Mouse (Mus musculus): ENCODE measurements around the gene Itgb2.

Gene Itgb2

DNA sequence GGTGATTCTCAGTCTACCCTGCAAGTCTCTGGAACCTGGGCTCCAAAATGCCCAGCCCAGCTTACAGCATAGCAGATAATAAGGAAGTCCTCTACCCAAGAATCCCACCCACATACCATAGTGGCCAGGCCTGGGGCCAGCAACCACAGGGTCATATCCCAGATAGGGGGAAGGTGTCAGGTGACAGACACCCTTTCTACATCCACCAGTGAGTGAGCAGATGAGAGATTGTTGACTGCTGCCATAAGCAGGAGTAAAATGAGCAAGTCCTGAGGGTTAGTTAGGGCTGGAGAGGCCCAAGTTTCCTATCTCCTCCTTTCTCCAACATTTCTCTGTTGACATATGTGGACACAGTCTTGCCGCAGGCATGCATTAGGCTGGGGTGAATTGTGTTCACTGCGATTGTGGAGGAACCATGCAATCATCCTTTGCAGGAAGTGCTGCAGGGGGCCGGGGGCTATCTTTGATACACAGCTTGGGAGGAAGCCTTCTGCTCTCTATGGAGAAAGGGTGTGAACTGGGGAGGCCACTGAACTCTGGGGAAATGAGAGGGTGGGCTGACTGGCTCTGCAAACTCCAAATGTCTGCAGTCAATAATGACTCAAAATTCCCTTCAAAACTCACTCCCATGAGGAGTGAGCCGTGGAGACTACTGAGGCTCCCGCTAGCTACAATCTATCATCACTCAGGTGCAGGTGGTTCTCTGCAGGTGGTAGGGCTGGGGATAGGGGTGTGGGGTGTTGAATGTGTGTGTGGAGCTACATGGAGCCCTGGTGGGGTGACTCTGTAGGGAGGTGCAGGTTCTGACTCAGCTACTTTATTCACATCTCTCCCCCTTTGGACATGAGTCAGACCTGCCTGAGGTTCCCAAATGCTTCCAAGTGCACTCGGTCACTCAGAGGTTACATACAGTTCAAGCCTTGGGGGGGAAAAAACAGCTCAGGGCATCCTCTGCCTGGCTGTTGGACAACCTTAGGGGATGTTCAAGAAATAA lies 1.3 kb downstream of the Itgb2 start:
- CTCF ChIA-PET, result interaction anchor here (0.5 to 1.7 kb wide), 6 partner anchors 8 to 35 kb away, joined by 3 to 6 read pairs (median 4); no protein-coding TSS in a partner anchor

DNA sequence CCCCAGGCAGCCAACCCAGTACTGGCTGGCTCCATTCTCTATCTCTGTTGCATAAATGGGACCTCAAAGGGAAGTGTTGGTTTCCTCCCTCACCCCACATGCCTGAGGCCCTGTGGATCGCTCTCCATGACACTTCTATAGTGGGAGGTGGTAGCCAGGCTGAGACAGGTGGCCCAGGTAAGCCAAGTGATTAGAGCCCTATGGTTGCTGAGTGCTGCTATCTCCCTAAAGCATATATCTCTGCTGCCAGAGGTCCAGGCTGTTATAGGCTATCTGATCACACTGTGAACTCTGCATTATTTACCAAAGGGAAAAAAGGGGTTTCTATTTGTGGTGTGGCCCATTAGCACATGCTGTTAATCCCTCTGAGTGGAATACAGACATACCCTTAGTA lies 2.0 kb downstream of the Itgb2 start:
- ChIA-PET CTCF (interaction anchor here in 3 of 4 experiments (0.5 to 1.1 kb wide), 4 partner anchors 9 to 59 kb away, joined by 3 to 6 read pairs (median 4); no protein-coding TSS in a partner anchor), POLR2A (no interaction called here)

More for the DNA sequence above, 1.3 kb downstream of the Itgb2 start:
- POLR2A ChIA-PET, result interaction anchor here in 1 of 4 experiments (1.8 kb wide), 1 partner anchor 9 kb away, joined by 4 read pairs; no protein-coding TSS in a partner anchor

DNA sequence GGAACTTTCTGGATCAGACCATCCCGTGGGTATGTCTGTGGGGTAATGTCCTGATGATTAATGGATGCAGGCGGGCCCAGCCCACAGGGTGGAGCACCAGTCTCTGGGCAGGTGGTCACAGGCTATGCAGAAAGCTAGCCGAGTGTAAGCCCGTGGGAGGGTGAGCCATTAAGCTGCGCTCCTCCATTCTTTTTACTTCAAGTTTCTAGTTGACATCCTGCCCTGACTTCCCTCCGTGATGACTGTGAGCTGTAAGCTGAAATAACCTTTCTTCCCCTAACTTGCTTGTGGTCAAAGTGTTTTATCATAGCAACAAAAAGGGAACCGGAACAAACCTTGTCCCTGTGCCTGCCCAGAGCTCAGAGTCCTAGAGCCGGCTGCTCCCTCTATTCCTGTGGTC lies 6.7 kb downstream of the Itgb2 start:
- CTCF ChIA-PET, result interaction anchor here in 2 of 4 experiments (0.6 to 0.9 kb wide), 2 partner anchors 30 to 619 kb away, joined by 3 to 4 read pairs; no protein-coding TSS in a partner anchor
- POLR2A ChIA-PET, result interaction anchor here in 1 of 4 experiments (0.9 to 1.3 kb wide), 2 partner anchors 8 to 87 kb away, joined by 3 read pairs; no protein-coding TSS in a partner anchor

DNA sequence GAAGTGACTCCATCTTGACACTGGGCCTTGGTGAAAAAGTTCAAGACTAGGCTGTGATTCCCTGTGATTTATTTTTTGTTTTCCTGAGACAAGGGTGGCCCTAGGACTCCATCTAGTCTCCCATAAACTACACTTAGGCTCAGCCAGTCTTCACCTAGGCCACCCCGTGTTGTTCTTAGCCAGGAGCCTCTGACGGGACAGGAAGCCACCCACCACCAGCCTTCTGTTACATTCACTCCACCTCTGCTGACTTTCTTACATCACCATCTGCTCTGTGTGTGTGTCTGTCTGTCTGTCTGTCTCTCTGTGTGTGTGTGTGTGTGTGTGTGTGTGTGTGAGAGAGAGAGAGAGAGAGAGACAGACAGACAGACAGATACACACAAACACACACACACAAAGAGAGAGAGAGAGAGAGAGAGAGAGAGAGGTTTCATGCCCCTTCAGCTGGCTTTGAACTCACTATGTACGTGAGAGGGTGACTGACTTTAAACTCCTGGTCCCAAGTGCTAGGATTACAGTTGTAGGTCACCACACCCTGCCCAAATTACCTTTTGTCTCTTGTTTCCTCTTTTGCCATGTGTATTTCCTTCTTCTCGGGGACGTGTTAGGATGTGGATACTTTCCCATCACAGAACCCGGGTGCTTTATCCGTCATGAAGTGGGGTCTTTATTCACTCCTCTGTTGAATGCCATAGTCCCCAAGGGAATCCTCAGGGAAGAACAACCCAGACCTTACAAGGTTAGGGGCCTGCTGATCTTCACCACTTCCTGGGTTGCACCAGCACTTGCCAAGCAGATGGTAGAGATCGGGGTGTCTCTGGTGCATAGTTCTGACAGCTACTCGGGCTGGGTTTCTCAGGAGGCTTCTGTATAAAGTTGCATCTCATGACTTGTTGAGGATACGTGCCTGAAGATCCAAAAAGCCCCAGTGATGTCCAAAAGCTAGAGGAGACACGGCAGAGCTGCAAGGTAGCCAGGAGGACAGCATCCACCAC lies 7.5 kb downstream of the Itgb2 start:
- CTCF ChIA-PET, result interaction anchor here in 2 of 4 experiments (0.6 to 0.9 kb wide), 2 partner anchors 29 to 620 kb away, joined by 3 to 4 read pairs; no protein-coding TSS in a partner anchor
- POLR2A ChIA-PET, result interaction anchor here in 1 of 4 experiments (0.9 to 1.3 kb wide), 2 partner anchors 9 to 86 kb away, joined by 3 read pairs; no protein-coding TSS in a partner anchor

DNA sequence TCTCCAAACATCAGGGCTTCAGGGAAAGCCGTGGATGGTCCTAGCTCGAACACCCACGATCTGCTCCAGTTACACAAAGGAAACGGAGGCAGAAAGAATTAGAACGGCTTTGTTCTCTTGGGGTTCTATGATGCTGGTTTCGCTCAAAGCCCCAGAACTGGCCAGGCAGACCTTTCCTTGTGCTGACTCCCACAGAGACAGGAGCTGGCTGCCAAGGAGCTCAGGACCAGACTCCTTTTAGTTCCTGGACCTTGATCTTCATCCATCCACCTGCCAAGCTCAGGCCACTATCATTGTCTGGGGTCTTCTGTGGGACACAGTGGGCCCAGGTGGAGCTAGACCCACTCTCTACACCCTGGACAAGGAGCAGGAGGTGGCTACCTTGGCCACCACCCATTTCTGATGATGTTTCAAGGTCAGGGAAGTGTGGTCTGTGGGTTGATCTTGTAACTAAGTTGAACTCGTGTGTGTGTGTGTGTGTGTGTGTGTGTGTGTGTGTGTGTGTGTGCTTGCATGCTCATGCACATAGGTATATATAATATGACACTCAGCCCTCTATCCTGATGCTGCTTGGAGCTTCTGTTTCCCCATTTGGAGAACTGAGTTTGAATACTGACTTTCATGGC lies 9.4 kb downstream of the Itgb2 start:
- CTCF ChIA-PET, result interaction anchor here in 3 of 4 experiments (0.7 to 0.9 kb wide), 4 partner anchors 27 to 391 kb away, joined by 3 to 5 read pairs (median 4); no protein-coding TSS in a partner anchor
- POLR2A ChIA-PET, result interaction anchor here in 2 of 4 experiments (0.6 to 1.2 kb wide), 5 partner anchors 9 to 385 kb away, joined by 3 to 8 read pairs (median 3); partner anchors contain the start of gene Itgb2 (in 1 of the 2)

DNA sequence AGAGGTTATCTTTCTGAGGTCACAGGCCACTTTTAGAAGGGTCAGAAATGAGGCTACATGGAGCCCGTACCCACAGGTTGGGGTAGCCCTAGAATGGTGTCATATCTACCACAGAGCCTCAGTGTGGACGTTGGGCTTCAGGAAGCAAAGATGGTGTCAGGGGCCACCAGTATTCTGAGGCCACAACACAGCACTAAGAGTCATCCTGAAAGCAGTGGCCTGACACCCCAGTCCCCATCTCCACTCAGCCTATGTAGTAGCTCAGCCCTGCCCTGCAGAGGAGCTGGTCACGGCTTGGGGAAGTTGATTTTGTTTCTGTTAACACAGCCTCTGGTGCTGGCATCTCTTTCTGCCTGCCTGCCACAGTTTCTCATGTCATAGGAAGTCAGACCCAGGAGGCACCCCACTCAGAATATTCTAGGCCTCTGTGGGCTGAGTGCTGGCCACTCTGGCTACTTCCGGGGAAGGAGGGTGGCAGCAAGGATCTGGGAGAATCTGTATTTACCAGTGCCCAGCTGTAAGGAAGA lies 10.6 kb downstream of the Itgb2 start:
- ChIA-PET POLR2A (interaction anchor here in 2 of 4 experiments (0.5 to 1.2 kb wide), 4 partner anchors 10 to 1832 kb away, joined by 3 to 4 read pairs (median 4); partner anchors contain the start of genes Itgb2 (in 1 of the 2) and Pttg1ip (in 1 of the 2)), CTCF (interaction anchor here in 2 of 4 experiments (0.6 to 1.0 kb wide), 4 partner anchors 23 to 470 kb away, joined by 3 read pairs; no protein-coding TSS in a partner anchor)

DNA sequence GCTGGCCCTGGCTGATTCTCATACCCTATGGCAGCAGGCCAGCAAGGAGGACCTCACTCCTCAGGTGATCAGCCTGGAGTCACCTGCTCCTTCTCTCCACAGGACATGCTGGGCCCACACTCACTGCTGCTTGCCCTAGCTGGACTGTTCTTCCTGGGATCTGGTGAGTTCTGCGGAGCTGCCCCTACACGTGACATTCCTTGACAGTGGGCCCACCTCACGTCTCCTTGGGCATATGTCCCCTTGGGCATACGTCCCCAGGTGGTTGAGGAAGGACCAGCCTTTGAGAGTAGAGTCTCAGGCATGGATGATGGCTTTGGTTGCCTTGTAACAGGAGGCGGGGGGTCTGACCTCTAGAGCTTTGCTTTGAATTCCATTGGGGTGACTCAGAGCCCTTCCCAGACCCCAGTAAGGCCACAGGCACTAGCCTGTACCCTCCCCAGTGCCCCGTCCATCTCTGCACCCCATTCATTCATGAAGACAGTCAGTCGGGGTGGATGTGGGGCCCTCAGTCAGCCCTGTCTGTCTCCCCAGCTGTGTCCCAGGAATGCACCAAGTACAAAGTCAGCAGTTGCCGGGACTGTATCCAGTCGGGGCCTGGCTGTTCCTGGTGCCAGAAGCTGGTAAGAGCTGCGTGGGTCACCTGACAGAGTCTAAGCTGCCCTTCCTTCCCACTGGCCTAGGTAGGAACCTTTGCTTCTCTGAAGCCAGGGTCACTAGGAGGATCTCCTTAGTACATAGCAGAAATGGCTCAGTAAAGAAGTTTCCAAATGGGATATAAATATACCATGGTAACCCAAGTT lies 12.0 kb downstream of the Itgb2 start:
- ChIA-PET POLR2A (interaction anchor here in 2 of 4 experiments (0.7 to 1.3 kb wide), 3 partner anchors 12 to 202 kb away, joined by 3 read pairs; partner anchors contain the start of gene Itgb2 (in 1 of the 2)), CTCF (interaction anchor here (0.8 to 2.6 kb wide), 31 partner anchors 8 to 207 kb away, joined by 3 to 24 read pairs (median 8); partner anchors contain the start of genes Itgb2 (in 1 of the 4) and Pttg1ip (in 1 of the 4))

DNA sequence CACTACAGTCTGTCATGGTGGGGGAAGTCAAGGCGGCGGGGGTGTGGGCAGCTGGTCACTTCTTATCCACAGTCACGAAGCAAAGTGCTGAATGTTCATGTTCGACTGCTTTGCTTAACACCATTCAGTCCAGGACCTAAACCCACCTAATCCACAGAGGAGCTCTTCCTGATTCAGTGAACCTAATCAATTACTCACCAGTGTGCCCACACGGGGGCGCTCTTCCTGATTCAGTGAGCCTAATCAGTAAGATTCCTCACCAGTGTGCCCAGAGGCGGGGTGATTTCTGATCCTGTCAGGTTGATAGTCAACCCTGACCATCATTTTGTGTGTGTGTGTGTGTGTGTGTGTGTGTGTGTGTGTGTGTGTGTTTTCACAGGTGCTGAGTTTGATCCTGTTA lies 13.2 kb downstream of the Itgb2 start:
- ChIA-PET CTCF (interaction anchor here (0.6 to 2.6 kb wide), 110 partner anchors 8 to 1470 kb away, joined by 3 to 24 read pairs (median 4); partner anchors contain the start of genes Itgb2 (in 2 of the 4), Pttg1ip (in 2 of the 4), Gm19402 (in 1 of the 4) and Gm3285 (in 1 of the 4)), POLR2A (interaction anchor here (0.6 to 2.1 kb wide), 14 partner anchors 9 to 475 kb away, joined by 3 to 7 read pairs (median 4); partner anchors contain the start of genes Itgb2 (in 1 of the 4) and Pttg1ip (in 1 of the 4))

DNA sequence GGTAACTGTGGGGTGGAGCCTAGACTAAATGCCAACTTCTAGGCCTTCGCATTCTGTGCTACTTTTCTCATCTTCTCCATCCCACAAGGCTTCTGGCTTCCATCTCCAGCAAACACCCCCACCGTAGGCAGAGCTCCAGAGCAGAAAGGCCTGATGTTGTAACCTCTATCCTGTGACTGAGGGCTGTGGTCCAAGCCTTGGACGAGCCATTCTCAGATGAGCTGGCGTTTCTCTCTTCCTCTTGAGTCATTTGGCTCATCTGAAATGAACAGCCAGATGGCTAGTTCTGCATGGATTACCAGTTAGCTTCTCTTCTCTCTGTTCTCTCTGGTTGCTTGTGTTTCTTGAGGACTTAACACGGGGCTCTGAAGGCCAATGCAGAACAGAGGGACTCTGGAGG lies 14.9 kb downstream of the Itgb2 start:
- POLR2A ChIA-PET, result interaction anchor here in 1 of 4 experiments (2.1 kb wide), 1 partner anchor 11 kb away, joined by 5 read pairs; no protein-coding TSS in a partner anchor

DNA sequence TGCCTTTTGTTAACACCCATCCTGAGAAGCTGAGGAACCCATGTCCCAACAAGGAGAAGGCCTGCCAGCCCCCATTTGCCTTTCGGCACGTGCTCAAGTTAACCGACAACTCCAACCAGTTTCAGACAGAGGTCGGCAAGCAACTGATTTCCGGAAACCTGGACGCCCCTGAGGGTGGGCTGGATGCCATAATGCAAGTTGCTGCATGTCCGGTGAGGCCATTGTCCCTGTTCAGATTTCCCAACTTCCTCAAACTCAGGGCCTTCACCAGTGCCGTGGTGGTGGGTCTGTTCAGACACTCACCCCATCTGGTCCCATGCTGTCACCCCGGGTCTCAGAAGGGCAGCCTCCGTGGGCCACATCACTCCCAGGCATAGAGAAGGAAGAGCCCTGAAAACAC lies 18.5 kb downstream of the Itgb2 start:
- CTCF ChIA-PET, result interaction anchor here in 1 of 4 experiments (0.5 kb wide), 1 partner anchor 9 kb away, joined by 3 read pairs; no protein-coding TSS in a partner anchor

More for the DNA sequence above, 14.9 kb downstream of the Itgb2 start:
- CTCF ChIA-PET, result interaction anchor here in 1 of 4 experiments (2.5 kb wide), 1 partner anchor 17 kb away, joined by 13 read pairs; no protein-coding TSS in a partner anchor

DNA sequence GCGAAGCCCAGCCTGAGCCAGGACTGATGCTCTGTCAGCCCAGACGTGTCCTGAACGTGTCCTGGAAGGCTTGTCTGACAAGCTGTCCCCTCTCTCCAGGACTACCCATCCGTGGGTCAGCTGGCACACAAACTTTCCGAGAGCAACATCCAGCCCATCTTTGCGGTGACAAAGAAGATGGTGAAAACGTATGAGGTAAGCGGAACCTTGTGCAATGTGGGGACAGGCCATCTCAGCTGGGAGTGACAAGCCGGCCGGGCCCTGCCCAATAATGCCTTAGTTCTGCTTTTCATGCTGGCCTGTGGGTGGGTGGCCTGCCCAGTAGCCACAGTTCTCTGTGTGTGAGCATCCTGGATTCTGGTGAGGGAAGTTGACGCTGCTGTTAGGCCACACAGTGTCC lies 20.8 kb downstream of the Itgb2 start:
- CTCF ChIA-PET, result interaction anchor here in 2 of 4 experiments (0.5 to 2.1 kb wide), 6 partner anchors 8 to 174 kb away, joined by 3 to 9 read pairs (median 4); no protein-coding TSS in a partner anchor
- POLR2A ChIA-PET, result interaction anchor here in 2 of 4 experiments (0.6 to 1.6 kb wide), 3 partner anchors 15 to 143 kb away, joined by 3 read pairs; no protein-coding TSS in a partner anchor

More for the DNA sequence above, 18.5 kb downstream of the Itgb2 start:
- POLR2A ChIA-PET, result no interaction called here

DNA sequence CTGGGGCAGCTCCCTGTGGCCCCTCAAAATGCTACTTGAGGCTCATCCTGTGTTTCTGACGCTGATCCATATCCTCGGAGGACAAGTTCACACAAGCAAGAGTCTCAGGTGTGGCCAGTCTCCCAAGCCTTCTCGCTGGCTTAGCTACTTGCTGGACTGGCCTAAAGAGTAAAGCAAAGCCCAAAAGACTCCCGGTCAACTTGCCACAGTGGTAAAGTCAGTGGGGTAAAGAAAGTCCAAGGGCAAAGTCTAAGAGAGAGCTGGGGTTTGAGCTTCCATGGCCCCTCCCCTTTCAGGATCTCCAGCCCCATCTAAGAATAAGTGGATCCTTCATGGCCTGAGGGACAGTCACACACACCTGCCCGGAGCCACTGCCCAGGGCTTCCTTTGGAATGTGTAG lies 22.1 kb downstream of the Itgb2 start:
- POLR2A ChIA-PET, result interaction anchor here in 2 of 4 experiments (1.4 to 1.6 kb wide), 3 partner anchors 16 to 30 kb away, joined by 3 to 5 read pairs (median 5); partner anchors contain the start of gene Pttg1ip (in 1 of the 2)

DNA sequence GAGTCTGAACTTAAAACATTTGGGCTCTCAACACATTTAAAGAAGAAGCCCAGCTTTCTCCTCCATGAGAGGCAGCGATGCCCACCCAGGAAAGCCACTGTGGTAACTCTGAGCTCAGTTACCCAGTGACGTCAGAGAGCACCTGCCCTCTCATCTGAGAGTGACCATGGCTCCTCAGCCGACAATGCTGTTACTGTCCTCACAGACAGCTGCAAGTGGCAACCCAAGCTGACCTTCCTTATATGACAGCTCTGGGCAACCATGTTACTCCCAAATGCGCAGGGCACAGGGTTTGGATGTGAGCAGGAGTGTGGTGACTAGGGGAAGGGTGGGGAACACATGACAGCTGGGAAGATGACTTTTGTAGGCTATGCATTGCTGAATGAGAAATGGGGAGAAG lies 23.2 kb downstream of the Itgb2 start:
- POLR2A ChIA-PET, result interaction anchor here in 2 of 4 experiments (1.4 to 1.5 kb wide), 2 partner anchors 15 to 28 kb away, joined by 5 read pairs; partner anchors contain the start of gene Pttg1ip (in 1 of the 2)
- CTCF ChIA-PET, result interaction anchor here in 3 of 4 experiments (0.7 to 2.6 kb wide), 6 partner anchors 10 to 19 kb away, joined by 3 to 12 read pairs (median 4); no protein-coding TSS in a partner anchor

More for the DNA sequence above, 22.1 kb downstream of the Itgb2 start:
- CTCF ChIA-PET, result interaction anchor here (0.5 to 2.1 kb wide), 7 partner anchors 8 to 173 kb away, joined by 3 to 9 read pairs (median 4); no protein-coding TSS in a partner anchor

DNA sequence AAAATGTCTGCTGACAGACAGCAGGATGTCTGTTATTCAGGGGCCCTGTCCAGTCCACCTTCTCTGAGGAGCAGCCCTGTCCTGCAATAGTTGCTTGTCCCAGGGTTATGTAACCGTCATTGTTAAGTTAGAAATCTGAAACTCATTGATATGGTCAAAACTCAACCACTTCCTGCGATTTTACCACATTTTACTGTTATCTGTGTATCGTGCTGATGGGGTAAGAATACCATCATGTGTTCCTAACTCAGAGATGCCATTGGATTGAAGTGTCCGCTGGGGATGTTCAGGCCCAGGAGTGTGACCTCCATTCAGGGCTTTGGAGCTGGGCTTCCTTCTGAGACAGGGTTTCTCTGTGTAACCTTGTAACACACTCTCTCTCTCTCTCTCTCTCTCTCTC lies 24.9 kb downstream of the Itgb2 start:
- ChIA-PET POLR2A (interaction anchor here in 2 of 4 experiments (0.6 to 1.1 kb wide), 2 partner anchors 13 to 121 kb away, joined by 4 read pairs; no protein-coding TSS in a partner anchor), CTCF (interaction anchor here in 3 of 4 experiments (0.7 to 2.7 kb wide), 8 partner anchors 12 to 329 kb away, joined by 3 to 15 read pairs (median 10); no protein-coding TSS in a partner anchor)

DNA sequence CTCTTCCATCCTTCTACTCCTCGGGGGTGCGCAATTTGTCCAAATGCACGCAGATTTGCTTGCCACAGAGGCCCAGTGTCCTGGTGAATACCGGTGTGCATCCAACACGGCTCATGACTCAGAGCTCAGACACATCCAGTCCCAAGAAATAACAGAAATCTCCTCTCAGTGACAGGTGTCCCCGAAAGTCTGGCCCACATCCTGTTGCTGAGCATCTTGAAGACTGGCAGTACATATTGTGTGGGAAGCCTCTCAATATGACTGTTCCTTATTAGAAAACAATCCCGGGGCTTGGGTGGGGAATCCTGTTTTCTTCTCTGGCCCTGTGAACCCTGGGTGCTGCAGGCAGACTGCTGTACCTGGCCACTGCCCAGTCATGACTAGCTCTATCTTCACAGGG lies 26.6 kb downstream of the Itgb2 start:
- CTCF ChIA-PET, result interaction anchor here in 3 of 4 experiments (1.9 to 2.7 kb wide), 3 partner anchors 10 to 14 kb away, joined by 8 to 11 read pairs (median 11); no protein-coding TSS in a partner anchor
- POLR2A ChIA-PET, result interaction anchor here in 2 of 4 experiments (1.3 to 1.7 kb wide), 2 partner anchors 13 to 24 kb away, joined by 3 to 5 read pairs; no protein-coding TSS in a partner anchor
